Mouse (Mus musculus) v-Abl transformed pro-B cells (cell line): ENCODE measurements around the gene Cdc42se2.

Experiments used
- in situ Hi-C, 2 experiments: fragments of 400-800 bp; cut with MboI; formaldehyde crosslinking; loops; one replicate each; pipeline ENCODE4 v1.15.1; 2025; ENCODE audit not compliant: unreplicated experiment in 2 of 2

The Cdc42se2 gene

GRCm38 (mm10) chr11:54764026-54764425 is 23.4 kb downstream of the Cdc42se2 start:
- in situ Hi-C loops, result loop anchor here in 1 of 2 experiments (25.0 kb wide), 1 partner anchor 977 kb away; no protein-coding TSS in a partner anchor

GRCm38 (mm10) chr11:54762735-54763134 is 24.7 kb downstream of the Cdc42se2 start:
- in situ Hi-C loops, result loop anchor here in 1 of 2 experiments (25.0 kb wide), 1 partner anchor 975 kb away; no protein-coding TSS in a partner anchor

- in situ Hi-C loops, result loop anchor here in 1 of 2 experiments (25.0 kb wide), 1 partner anchor 971 kb away; no protein-coding TSS in a partner anchor
These were observed 29.5 kb downstream of the Cdc42se2 start for GRCm38 (mm10) chr11:54757993-54758392.

- in situ Hi-C loops, result loop anchor here in 1 of 2 experiments (25.0 kb wide), 1 partner anchor 968 kb away; no protein-coding TSS in a partner anchor
These were observed 32.3 kb downstream of the Cdc42se2 start for GRCm38 (mm10) chr11:54755148-54755664.

GRCm38 (mm10) chr11:54754301-54755147 is 33.0 kb downstream of the Cdc42se2 start:
- in situ Hi-C loops, result loop anchor here in 1 of 2 experiments (25.0 kb wide), 1 partner anchor 967 kb away; no protein-coding TSS in a partner anchor

- in situ Hi-C loops, result loop anchor here in 1 of 2 experiments (25.0 kb wide), 1 partner anchor 964 kb away; no protein-coding TSS in a partner anchor
These were observed 36.0 kb downstream of the Cdc42se2 start for GRCm38 (mm10) chr11:54751502-54751901.

GRCm38 (mm10) chr11:54748891-54749290 is 38.6 kb downstream of the Cdc42se2 start:
- in situ Hi-C loops, result no loop called here

- in situ Hi-C loops, result no loop called here
These were observed 43.2 kb downstream of the Cdc42se2 start for GRCm38 (mm10) chr11:54744231-54744630.

GRCm38 (mm10) chr11:54741330-54741729 is 46.1 kb downstream of the Cdc42se2 start:
- in situ Hi-C loops, result no loop called here

- in situ Hi-C loops, result no loop called here
These were observed 48.3 kb downstream of the Cdc42se2 start for GRCm38 (mm10) chr11:54739012-54739750.

- in situ Hi-C loops, result no loop called here
These were observed 50.6 kb downstream of the Cdc42se2 start for GRCm38 (mm10) chr11:54736903-54737302.

GRCm38 (mm10) chr11:54735114-54735513 is 52.4 kb downstream of the Cdc42se2 start:
- in situ Hi-C loops, result no loop called here

- in situ Hi-C loops, result no loop called here
These were observed 53.9 kb downstream of the Cdc42se2 start for GRCm38 (mm10) chr11:54733546-54733945.

GRCm38 (mm10) chr11:54731367-54731766 is 56.1 kb downstream of the Cdc42se2 start:
- in situ Hi-C loops, result no loop called here

GRCm38 (mm10) chr11:54730931-54731330 is 56.5 kb downstream of the Cdc42se2 start:
- in situ Hi-C loops, result no loop called here

- in situ Hi-C loops, result loop anchor here (5.0 to 10.0 kb wide), 2 partner anchors 48 to 55 kb away; partner anchors contain the start of gene Cdc42se2 (in 1 of the 2)
These were observed 58.2 kb downstream of the Cdc42se2 start for GRCm38 (mm10) chr11:54729311-54729710.

- in situ Hi-C loops, result loop anchor here (5.0 to 10.0 kb wide), 2 partner anchors 49 to 56 kb away; partner anchors contain the start of gene Cdc42se2 (in 1 of the 2)
These were observed 59.1 kb downstream of the Cdc42se2 start for GRCm38 (mm10) chr11:54728371-54728770.

- in situ Hi-C loops, result loop anchor here (5.0 to 10.0 kb wide), 2 partner anchors 50 to 57 kb away; partner anchors contain the start of gene Cdc42se2 (in 1 of the 2)
These were observed 60.1 kb downstream of the Cdc42se2 start for GRCm38 (mm10) chr11:54727327-54727901.

- in situ Hi-C loops, result loop anchor here (5.0 to 10.0 kb wide), 2 partner anchors 51 to 58 kb away; partner anchors contain the start of gene Cdc42se2 (in 1 of the 2)
These were observed 60.9 kb downstream of the Cdc42se2 start for GRCm38 (mm10) chr11:54726571-54727062.
